Mouse (Mus musculus): Measurements from ENCODE around the gene Mcts1.

Mcts1 gene

GRCm38 (mm10) chrX:38656206-38656883 lies 56.0 kb downstream of the Mcts1 start:
- no peak for DNase-seq (ENCODE audit: low spot score)
